Mouse (Mus musculus) limb, embryonic 11.5 days (tissue): Measurements from ENCODE around the gene Foxk1. TPM values are rescaled to one million over a fixed set of nuclear protein-coding genes. Genes with fewer than 3 reads are reported as not detected.

Experiments used
- ATAC-seq: fragments of 200-750 bp; cut with Nextera tagmentation; 2 replicates; pipeline ENCODE4 v1.8.0; 2017; ENCODE audit warnings: low read depth; ENCODE audit not compliant: insufficient number of reproducible peaks, low FRiP score, low TSS enrichment
- DNase-seq: peaks from one replicate; pipeline ENCODE4 v3.0.0-alpha.2; 2015; ENCODE audit warnings: low spot score
- H3K27ac ChIP-seq: fragments of 300-500 bp; sonication (generic); replicated peaks from 2 replicates; pipeline ENCODE4 v1.5.1; 2014; ENCODE audit warnings: low read depth, mild to moderate bottlenecking, low read length
- H3K27me3 ChIP-seq: fragments of 300-500 bp; sonication (generic); 2 replicates; pipeline ENCODE4 v1.6.1; 2014; ENCODE audit warnings: mild to moderate bottlenecking, low read length, mixed read lengths; ENCODE audit not compliant: control insufficient read depth, insufficient read depth
- H3K36me3 ChIP-seq: fragments of 300-500 bp; sonication (generic); 2 replicates; pipeline ENCODE4 v1.6.1; 2014; ENCODE audit warnings: mild to moderate bottlenecking, low read length, moderate library complexity, mixed read lengths; ENCODE audit not compliant: control insufficient read depth, insufficient read depth
- H3K4me1 ChIP-seq: fragments of 300-500 bp; sonication (generic); 2 replicates; pipeline ENCODE4 v1.6.1; 2014; ENCODE audit warnings: low read length, mixed read lengths; ENCODE audit not compliant: control insufficient read depth, insufficient read depth
- H3K4me2 ChIP-seq: fragments of 300-500 bp; sonication (generic); 2 replicates; pipeline ENCODE4 v1.6.1; 2014; ENCODE audit warnings: low read depth, mild to moderate bottlenecking, moderate library complexity; ENCODE audit not compliant: severe bottlenecking
- H3K4me3 ChIP-seq: fragments of 300-500 bp; sonication (generic); 2 replicates; pipeline ENCODE4 v1.5.1; 2014; ENCODE audit warnings: low read depth, low read length
- H3K9ac ChIP-seq: fragments of 300-500 bp; sonication (generic); 2 replicates; pipeline ENCODE4 v1.6.1; 2014; ENCODE audit warnings: mild to moderate bottlenecking, low read length
- H3K9me3 ChIP-seq: fragments of 300-500 bp; sonication (generic); 2 replicates; pipeline ENCODE4 v1.6.1; 2016; ENCODE audit warnings: low read length; ENCODE audit not compliant: control insufficient read depth
- WGBS: fragments of 180-500 bp; shearing (Covaris S2); extraction: QIAGEN DNeasy Blood & Tissue Kit; methylation state at CpG from one replicate; pipeline ENCODE4 v1.1.7; 2014; 5-methylcytosine and 5-hydroxymethylcytosine counted together
- polyA plus RNA-seq: library from polyadenylated mRNA; unstranded; fragments of >200 nt; fragmentation: Nextera tagmentation; extraction: Ambion mirVana; gene quantifications from 2 replicates; pipeline ENCODE4 v1.2.1, GENCODE M21; 2014

Gene Foxk1
- polyA plus RNA-seq, result 3.3 and 4.7 TPM in 2 replicates

GRCm38 (mm10) chr5:142400981-142401640, at the start of gene Foxk1:
Foxk1 (plus strand) TSS chr5:142401497.
- Histone ChIP-seq H3K4me1 (peaks cover 16% of the 10 kb centered on the region), H3K27ac (peak within 1 kb of the TSS; percentile 67), H3K9ac (peak within 1 kb of the TSS; percentile 81), H3K4me2 (peak within 1 kb of the TSS; percentile 92), H3K27me3 (no peaks in the 10 kb centered on the region), H3K9me3 (no peaks in the 10 kb centered on the region), H3K36me3 (no peaks in the 10 kb centered on the region), H3K4me3 (peak within 1 kb of the TSS; percentile 89)
- under 1% methylated on average over 33 of the region's 60 CpGs for WGBS
- peak; percentile 96 for DNase-seq
- ATAC-seq, result peak; percentile 83

- H3K4me2 ChIP-seq, result no peak overlapping the region
- no peaks in the 10 kb centered on the region for H3K27me3 ChIP-seq
- H3K27ac ChIP-seq, result no peak overlapping the region
- no peak overlapping the region for H3K4me3 ChIP-seq
- no peaks in the 10 kb centered on the region for H3K36me3 ChIP-seq
- ATAC-seq, result no peak
- H3K9ac ChIP-seq, result no peak overlapping the region
- H3K4me1 ChIP-seq, result no peaks in the 10 kb centered on the region
- H3K9me3 ChIP-seq, result no peaks in the 10 kb centered on the region
- DNase-seq, result no peak
- 92% methylated on average over 5 of the region's 5 CpGs for WGBS
Measured at GRCm38 (mm10) chr5:142352336-142352892, 48.9 kb upstream of the Foxk1 start.

- ATAC-seq (no peak), DNase-seq (no peak)
- no peak overlapping the region for H3K4me3 ChIP-seq
- H3K27ac ChIP-seq, result no peak overlapping the region
- H3K9me3 ChIP-seq, result no peaks in the 10 kb centered on the region
- H3K36me3 ChIP-seq, result no peaks in the 10 kb centered on the region
- no peak overlapping the region for H3K4me2 ChIP-seq
- WGBS, result 92% methylated on average over 3 of the region's 3 CpGs
- no peak overlapping the region for H3K9ac ChIP-seq
- no peaks in the 10 kb centered on the region for H3K4me1 ChIP-seq
- no peaks in the 10 kb centered on the region for H3K27me3 ChIP-seq
Measured at GRCm38 (mm10) chr5:142355144-142355543, 46.2 kb upstream of the Foxk1 start.

- H3K4me2 ChIP-seq, result no peak overlapping the region
- no peak for ATAC-seq
- WGBS, result 68% methylated on average over 5 of the region's 5 CpGs
- H3K9ac ChIP-seq, result no peak overlapping the region
- no peaks in the 10 kb centered on the region for H3K9me3 ChIP-seq
- no peak overlapping the region for H3K27ac ChIP-seq
- DNase-seq, result no peak
- H3K27me3 ChIP-seq, result no peaks in the 10 kb centered on the region
- H3K36me3 ChIP-seq, result no peaks in the 10 kb centered on the region
- no peaks in the 10 kb centered on the region for H3K4me1 ChIP-seq
- no peak overlapping the region for H3K4me3 ChIP-seq
Measured at GRCm38 (mm10) chr5:142361166-142361565, 40.1 kb upstream of the Foxk1 start.

GRCm38 (mm10) chr5:142362894-142363293, 38.4 kb upstream of the Foxk1 start:
- 84% methylated on average over 3 of the region's 3 CpGs for WGBS
- ATAC-seq, result no peak
- H3K4me3 ChIP-seq, result no peak overlapping the region

GRCm38 (mm10) chr5:142364095-142364494, 37.2 kb upstream of the Foxk1 start:
- Histone ChIP-seq H3K9me3 (no peaks in the 10 kb centered on the region), H3K4me3 (no peak overlapping the region), H3K9ac (no peak overlapping the region), H3K36me3 (no peaks in the 10 kb centered on the region), H3K27ac (no peak overlapping the region), H3K27me3 (no peaks in the 10 kb centered on the region), H3K4me1 (peaks cover 4% of the 10 kb centered on the region; the same call in 1 of the 2 replicates), H3K4me2 (no peak overlapping the region)
- ATAC-seq (no peak), DNase-seq (peak; percentile 54)
- 48% methylated on average over 5 of the region's 5 CpGs for WGBS

More at GRCm38 (mm10) chr5:142362894-142363293, 38.4 kb upstream of the Foxk1 start:
- DNase-seq, result no peak
- no peak overlapping the region for H3K9ac ChIP-seq
- no peak overlapping the region for H3K4me2 ChIP-seq
- peaks cover 4% of the 10 kb centered on the region; the same call in 1 of the 2 replicates for H3K4me1 ChIP-seq
- H3K27ac ChIP-seq, result no peak overlapping the region
- H3K27me3 ChIP-seq, result no peaks in the 10 kb centered on the region
- no peaks in the 10 kb centered on the region for H3K9me3 ChIP-seq
- H3K36me3 ChIP-seq, result no peaks in the 10 kb centered on the region

GRCm38 (mm10) chr5:142367085-142368081, 33.9 kb upstream of the Foxk1 start:
- peak; percentile 86 for ATAC-seq
- H3K27ac ChIP-seq, result peak overlapping the region; percentile 64; the same call in 1 of the 2 replicates
- peak; percentile 100 for DNase-seq
- H3K4me2 ChIP-seq, result peak overlapping the region; percentile 44
- H3K9ac ChIP-seq, result peak overlapping the region; percentile 79
- H3K4me3 ChIP-seq, result peak overlapping the region; percentile 61
- H3K27me3 ChIP-seq, result no peaks in the 10 kb centered on the region
- H3K9me3 ChIP-seq, result no peaks in the 10 kb centered on the region
- peaks cover 10% of the 10 kb centered on the region; the same call in 1 of the 2 replicates for H3K4me1 ChIP-seq
- no peaks in the 10 kb centered on the region for H3K36me3 ChIP-seq
- WGBS, result 1% methylated on average over 83 of the region's 83 CpGs

GRCm38 (mm10) chr5:142368122-142368521, 33.2 kb upstream of the Foxk1 start:
- Histone ChIP-seq H3K4me3 (peak overlapping the region; percentile 61), H3K27ac (peak overlapping the region; percentile 64; the same call in 1 of the 2 replicates), H3K9ac (peak overlapping the region; percentile 79), H3K4me2 (peak overlapping the region; percentile 44), H3K36me3 (no peaks in the 10 kb centered on the region), H3K9me3 (no peaks in the 10 kb centered on the region), H3K4me1 (peaks cover 10% of the 10 kb centered on the region; the same call in 1 of the 2 replicates), H3K27me3 (no peaks in the 10 kb centered on the region)
- DNase-seq (no peak), ATAC-seq (no peak)
- WGBS, result 62% methylated on average over 5 of the region's 5 CpGs
